Comparison of ENCODE assay signal across 1 mouse cellular context in genomic region chr7:83891433-83892332, GRCm38 (mm10).
TF ChIP-seq lines count a peak whose summit lies in the region.

No protein-coding gene starts in this region.

TF ChIP-seq in MEL, 35 proteins besides CTCF, POLR2A, EP300 and RAD21 (continued from another document):
- TF ChIP-seq MYC (IDR thresholded peaks at IDR 0.05; ENCODE audit: low read depth, low read length): 0 out of 2 replicates have a peak, but pooled peaks have one; percentile 28
- no peak for TF ChIP-seq USF1 (IDR thresholded peaks at IDR 0.05; ENCODE audit: low read depth, low read length)
- TF ChIP-seq BHLHE40 (IDR thresholded peaks at IDR 0.05; ENCODE audit: borderline replicate concordance, low read depth, low read length): no peak
- TF ChIP-seq RCOR1 (IDR thresholded peaks at IDR 0.05; ENCODE audit: low read depth, low read length): no peak
- no peak for TF ChIP-seq SMC3 (IDR thresholded peaks at IDR 0.05; ENCODE audit: low read depth, low read length)
- TF ChIP-seq GABPA (IDR thresholded peaks at IDR 0.05; ENCODE audit: low read depth, low read length): no peak
- no peak for TF ChIP-seq MEF2A (IDR thresholded peaks at IDR 0.05; ENCODE audit: extremely low read depth, insufficient replicate concordance, low read depth, low read length, poor library complexity, severe bottlenecking)
- TF ChIP-seq ZNF384 (IDR thresholded peaks at IDR 0.05; ENCODE audit: low read depth, low read length): no peak
- 0 out of 2 replicates have a peak, but pooled peaks have one; percentile 17 for TF ChIP-seq TCF12 (IDR thresholded peaks at IDR 0.05; ENCODE audit: low read depth, low read length)
- TF ChIP-seq JUND (IDR thresholded peaks at IDR 0.05; ENCODE audit: low read depth, low read length): no peak
- TF ChIP-seq GATA1 (IDR thresholded peaks at IDR 0.05; ENCODE audit: low read depth, low read length): no peak; the same call in 1 of the 2 replicates
- 0 out of 2 replicates have a peak, but pooled peaks have one; percentile 15 for TF ChIP-seq ZKSCAN1 (IDR thresholded peaks at IDR 0.05; ENCODE audit: low read depth, low read length)
- no peak for TF ChIP-seq ZC3H11A (IDR thresholded peaks at IDR 0.05; ENCODE audit: low read depth, low read length)
